Mouse (Mus musculus) forebrain, embryonic 13.5 days (tissue): ENCODE measurements around the gene Als2cr12. TPM values are rescaled to one million over a fixed set of nuclear protein-coding genes. Genes with fewer than 3 reads are reported as not detected.
"Not testable (repeated sequence)": the region's sequence is repeated elsewhere in the genome, so short reads cannot be mapped to it uniquely, and the experiment has no call there.

ENCODE experiments used
- ATAC-seq: fragments of 200-750 bp; cut with Nextera tagmentation; 2 replicates; pipeline ENCODE4 v1.8.0; 2017
- H3K27ac ChIP-seq: fragments of 300-500 bp; sonication (generic); 2 replicates; pipeline ENCODE4 v1.5.1; 2015; ENCODE audit warnings: inconsistent platforms, mild to moderate bottlenecking, moderate library complexity
- H3K27me3 ChIP-seq: fragments of 300-500 bp; sonication (generic); 2 replicates; pipeline ENCODE4 v1.6.1; 2015; ENCODE audit warnings: mild to moderate bottlenecking, inconsistent platforms
- H3K36me3 ChIP-seq: fragments of 300-500 bp; sonication (generic); 2 replicates; pipeline ENCODE4 v1.6.1; 2015; ENCODE audit warnings: mild to moderate bottlenecking, inconsistent platforms; ENCODE audit not compliant: poor library complexity, severe bottlenecking
- H3K4me1 ChIP-seq: fragments of 300-500 bp; sonication (generic); 2 replicates; pipeline ENCODE4 v1.6.1; 2015; ENCODE audit warnings: inconsistent platforms
- H3K4me2 ChIP-seq: fragments of 300-500 bp; sonication (generic); 2 replicates; pipeline ENCODE4 v1.6.1; 2015; ENCODE audit warnings: inconsistent platforms, mild to moderate bottlenecking, moderate library complexity
- H3K4me3 ChIP-seq: fragments of 300-500 bp; sonication (generic); 2 replicates; pipeline ENCODE4 v1.5.1; 2015; ENCODE audit warnings: mild to moderate bottlenecking, inconsistent platforms
- H3K9ac ChIP-seq: fragments of 300-500 bp; sonication (generic); 2 replicates; pipeline ENCODE4 v1.6.1; 2015; ENCODE audit warnings: mild to moderate bottlenecking, inconsistent platforms
- H3K9me3 ChIP-seq: fragments of 300-500 bp; sonication (generic); replicated peaks from 2 replicates; pipeline ENCODE4 v1.6.1; 2016; ENCODE audit warnings: inconsistent platforms
- WGBS: fragments of 180-500 bp; shearing (Covaris S2); methylation state at CpG from one replicate; pipeline ENCODE4 v1.1.7; 2015; 5-methylcytosine and 5-hydroxymethylcytosine counted together
- polyA plus RNA-seq: library from polyadenylated mRNA; unstranded; fragments of >200 nt; fragmentation: Nextera tagmentation; extraction: Ambion mirVana; gene quantifications from 2 replicates; pipeline ENCODE4 v1.2.1, GENCODE M21; 2015

Gene Als2cr12
- polyA plus RNA-seq, 1 experiment from 2014 or later, result not detected

DNA sequence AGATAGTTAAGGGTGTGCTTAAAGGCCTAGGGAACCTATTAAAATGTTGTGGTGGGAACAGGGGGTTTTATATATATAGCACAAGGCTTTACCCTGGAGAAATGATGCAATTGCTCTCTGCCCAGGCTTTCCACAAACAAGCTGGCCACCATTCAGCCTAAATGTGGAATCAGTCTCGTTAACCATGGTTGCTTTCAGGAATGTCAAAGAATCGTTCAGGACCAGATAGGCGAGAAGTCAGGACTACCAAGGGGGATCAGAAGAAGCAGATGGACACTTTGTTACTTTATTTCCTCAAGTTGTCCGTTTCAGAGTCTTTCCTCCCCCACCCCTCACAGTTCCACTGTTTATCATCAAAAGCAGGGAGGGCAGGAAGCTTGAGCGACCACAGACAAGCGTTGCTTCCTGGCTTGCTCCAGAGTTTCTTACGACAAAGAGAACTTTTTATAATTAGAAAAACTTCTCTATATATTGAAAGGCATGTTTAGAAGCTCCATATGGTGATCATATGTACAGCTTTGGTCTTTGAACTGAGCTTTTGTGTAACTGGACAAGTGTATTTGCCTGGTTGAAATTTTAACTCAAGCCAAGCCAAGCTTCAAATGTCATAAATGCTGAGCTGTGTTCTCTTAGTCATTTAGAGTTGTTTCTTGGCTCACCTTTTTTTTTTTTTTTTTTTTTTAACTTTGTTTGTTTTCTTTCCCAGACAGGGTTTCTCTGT, 20.5 kb upstream of the Als2cr12 start:
- H3K9ac ChIP-seq, result no peak overlapping the region
- no peaks in the 10 kb centered on the region for H3K27me3 ChIP-seq
- peaks cover 17% of the 10 kb centered on the region for H3K4me1 ChIP-seq
- 0 out of 2 replicates have a peak, but pooled peaks cover 2% of the 10 kb centered on the region for H3K36me3 ChIP-seq
- H3K9me3 ChIP-seq, result no peaks in the 10 kb centered on the region
- 58% methylated on average over 7 of the region's 7 CpGs for WGBS
- no peak overlapping the region for H3K4me2 ChIP-seq
- no peak overlapping the region for H3K4me3 ChIP-seq
- no peak for ATAC-seq
- no peak overlapping the region for H3K27ac ChIP-seq

DNA sequence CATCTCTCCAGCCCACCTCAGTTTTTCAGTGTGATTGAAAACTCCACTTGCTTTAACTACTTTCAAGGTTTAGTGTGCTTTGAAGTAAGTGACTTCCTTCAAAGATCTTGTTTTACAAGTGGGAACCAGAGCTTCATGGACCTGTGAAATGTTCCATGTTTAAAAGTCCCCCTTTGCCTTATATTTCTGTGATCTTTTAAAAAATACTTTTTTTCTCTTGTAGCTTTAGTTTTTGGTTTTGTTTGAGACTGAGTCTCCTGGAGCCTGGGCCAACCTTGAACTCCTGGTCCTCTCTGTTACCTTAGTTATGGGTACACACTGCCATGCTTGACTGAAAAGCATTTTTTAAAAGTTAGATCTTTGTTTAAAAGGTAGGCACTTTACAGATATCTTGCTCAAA, 19.7 kb upstream of the Als2cr12 start:
- Histone ChIP-seq H3K4me3 (no peak overlapping the region), H3K27me3 (no peaks in the 10 kb centered on the region), H3K36me3 (0 out of 2 replicates have a peak, but pooled peaks cover 2% of the 10 kb centered on the region), H3K9ac (no peak overlapping the region), H3K4me2 (no peak overlapping the region), H3K4me1 (peaks cover 17% of the 10 kb centered on the region), H3K27ac (no peak overlapping the region), H3K9me3 (no peaks in the 10 kb centered on the region)
- no peak for ATAC-seq

DNA sequence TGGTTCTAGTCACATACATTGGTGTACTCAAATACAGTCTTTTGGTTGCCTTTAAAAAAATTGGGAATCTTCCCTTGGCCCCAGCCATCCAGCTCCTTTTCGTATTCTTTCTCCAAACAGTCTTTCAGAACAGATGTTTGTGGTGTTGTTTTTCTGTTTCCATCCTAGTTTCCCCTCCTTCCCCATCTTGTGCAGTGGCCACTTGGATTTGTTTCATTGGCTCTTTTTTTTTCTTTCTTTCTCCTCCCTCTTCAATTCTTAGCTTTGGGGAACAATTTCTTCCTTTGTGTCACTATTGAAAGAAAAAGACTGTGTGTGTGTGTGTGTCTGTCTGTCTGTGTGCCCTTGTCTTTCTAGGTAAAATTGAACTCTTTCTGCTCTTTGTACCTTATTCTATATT, 18.6 kb upstream of the Als2cr12 start:
- Histone ChIP-seq H3K4me2 (peak overlapping the region; percentile 70), H3K27ac (no peak overlapping the region; the same call in 1 of the 2 replicates), H3K4me3 (peak overlapping the region; percentile 62; the same call in 1 of the 2 replicates), H3K9me3 (no peaks in the 10 kb centered on the region), H3K4me1 (peaks cover 17% of the 10 kb centered on the region), H3K36me3 (0 out of 2 replicates have a peak, but pooled peaks cover 2% of the 10 kb centered on the region), H3K9ac (no peak overlapping the region), H3K27me3 (no peaks in the 10 kb centered on the region)
- no peak for ATAC-seq
- 68% methylated on average over 1 of the region's 1 CpGs for WGBS

DNA sequence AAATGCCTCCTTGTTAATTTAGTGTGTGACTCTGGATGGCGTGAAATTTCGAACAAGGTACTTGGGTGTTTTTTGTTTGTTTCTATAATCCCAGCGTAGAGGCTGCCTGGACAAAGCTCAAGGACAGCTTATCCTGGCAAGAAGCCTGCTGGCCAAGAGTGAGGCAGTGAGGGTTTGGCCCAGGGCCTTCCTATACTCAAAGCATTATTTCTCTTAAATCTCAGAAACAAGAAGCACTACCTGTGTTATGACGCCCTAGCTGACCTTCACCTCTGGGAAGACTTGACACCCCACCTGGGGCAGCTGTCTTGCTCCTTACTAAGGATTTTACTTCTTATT, 18.1 kb upstream of the Als2cr12 start:
- 38% methylated on average over 4 of the region's 4 CpGs for WGBS
- H3K4me1 ChIP-seq, result peaks cover 17% of the 10 kb centered on the region
- H3K27ac ChIP-seq, result peak overlapping the region; percentile 70; the same call in 1 of the 2 replicates
- H3K36me3 ChIP-seq, result 0 out of 2 replicates have a peak, but pooled peaks cover 2% of the 10 kb centered on the region
- no peak for ATAC-seq
- 0 out of 2 replicates have a peak overlapping the region, but pooled peaks have one; percentile 60 for H3K9ac ChIP-seq
- no peaks in the 10 kb centered on the region for H3K9me3 ChIP-seq
- peak overlapping the region; percentile 62 for H3K4me3 ChIP-seq
- no peaks in the 10 kb centered on the region for H3K27me3 ChIP-seq
- peak overlapping the region; percentile 70 for H3K4me2 ChIP-seq

DNA sequence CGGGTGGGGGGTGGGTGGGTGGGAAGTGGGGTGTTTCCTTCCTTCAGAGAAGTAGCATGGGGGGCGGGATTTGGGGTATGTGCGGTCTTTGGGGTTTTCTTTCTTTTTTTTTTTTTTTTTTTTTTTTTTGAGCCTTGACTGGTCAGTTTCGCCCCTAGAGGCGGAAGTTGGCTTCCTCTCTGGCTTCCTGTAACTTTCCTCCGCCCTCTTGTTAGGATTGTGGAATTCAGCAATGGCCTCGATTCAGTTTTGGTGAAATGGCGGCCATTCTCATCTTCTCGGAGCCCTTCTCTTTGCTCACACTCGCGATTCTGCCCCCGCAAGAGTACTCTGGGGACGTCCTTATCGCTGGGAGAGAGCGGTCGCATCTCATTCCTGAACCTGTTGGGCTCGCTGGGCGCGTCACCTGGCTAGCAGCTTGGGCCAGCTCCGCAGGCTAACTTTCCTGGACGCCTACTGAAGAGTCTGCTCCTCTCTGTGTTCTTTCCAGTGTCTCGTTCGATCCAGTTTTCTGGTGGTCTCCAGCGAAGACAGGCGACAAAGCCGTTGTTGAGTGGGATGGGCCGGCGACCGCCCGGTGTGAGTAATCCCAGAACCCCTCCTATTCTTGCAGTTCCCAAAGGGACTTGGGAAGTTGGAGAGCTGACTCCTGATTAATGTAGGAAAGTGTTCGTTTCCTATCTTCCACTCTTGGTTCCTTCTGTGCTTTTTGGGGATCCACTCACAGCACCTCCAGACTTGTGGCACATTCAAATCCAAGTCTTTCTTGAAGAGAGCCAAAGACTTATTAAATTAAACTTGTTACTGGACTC, 17.5 kb upstream of the Als2cr12 start:
- no peaks in the 10 kb centered on the region for H3K27me3 ChIP-seq
- peaks cover 17% of the 10 kb centered on the region for H3K4me1 ChIP-seq
- H3K4me3 ChIP-seq, result peak overlapping the region; percentile 62
- 5% methylated on average over 31 of the region's 31 CpGs for WGBS
- peak overlapping the region; percentile 60 for H3K9ac ChIP-seq
- peak overlapping the region; percentile 70 for H3K4me2 ChIP-seq
- H3K27ac ChIP-seq, result peak overlapping the region; percentile 70
- H3K9me3 ChIP-seq, result no peaks in the 10 kb centered on the region
- no peak for ATAC-seq
- 0 out of 2 replicates have a peak, but pooled peaks cover 2% of the 10 kb centered on the region for H3K36me3 ChIP-seq

DNA sequence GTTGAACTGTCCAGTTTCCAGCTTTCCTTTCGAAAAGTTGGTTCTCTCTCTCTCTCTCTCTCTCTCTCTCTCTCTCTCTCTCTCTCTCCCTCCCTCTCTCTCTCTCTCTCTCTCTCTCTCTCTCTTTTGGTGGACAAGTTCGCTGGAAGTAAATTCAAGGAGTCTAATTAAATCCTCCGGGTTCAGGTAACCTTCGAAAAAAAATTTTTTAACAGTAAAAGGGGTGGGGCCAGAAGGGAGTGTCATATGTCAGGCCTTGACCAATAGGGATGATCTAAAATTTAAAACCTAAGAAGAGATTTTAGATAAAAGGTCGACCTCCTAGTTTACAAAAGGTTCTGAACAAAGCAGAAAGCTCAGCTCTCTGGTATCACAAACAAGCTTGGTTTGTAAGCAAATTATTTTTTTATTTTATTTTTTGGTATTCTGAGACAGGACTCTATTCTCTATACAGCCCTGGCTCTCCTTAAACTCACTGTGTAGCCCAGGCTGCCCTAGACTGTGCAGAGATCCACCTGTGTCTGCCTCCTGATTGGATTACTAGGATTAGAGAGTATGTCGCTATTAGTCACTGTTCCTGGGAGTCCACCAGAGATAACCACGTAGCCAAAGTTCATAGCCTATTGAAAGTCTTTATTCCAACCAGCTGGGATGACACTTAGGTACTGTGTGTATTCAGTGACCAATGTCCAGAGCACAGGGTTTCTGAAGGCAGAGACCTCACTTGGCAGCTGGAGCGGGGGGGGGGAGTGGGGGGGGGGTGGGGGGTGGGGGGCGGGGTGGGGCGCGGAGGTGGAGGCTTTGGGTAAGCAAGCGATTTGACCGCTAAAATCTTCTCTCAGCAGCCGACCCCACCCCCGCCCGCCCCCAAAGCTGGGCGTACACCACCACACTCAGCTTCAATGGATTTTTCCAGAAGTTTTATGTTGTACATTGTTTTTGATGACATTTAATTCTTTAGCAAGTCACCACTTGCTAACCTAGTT, 16.6 kb upstream of the Als2cr12 start:
- Histone ChIP-seq H3K9ac (peak overlapping the region; percentile 80), H3K27me3 (no peaks in the 10 kb centered on the region), H3K4me2 (peak overlapping the region; percentile 70), H3K4me1 (peaks cover 17% of the 10 kb centered on the region), H3K9me3 (no peaks in the 10 kb centered on the region), H3K27ac (peak overlapping the region; percentile 48; the same call in 1 of the 2 replicates), H3K36me3 (0 out of 2 replicates have a peak, but pooled peaks cover 2% of the 10 kb centered on the region), H3K4me3 (peak overlapping the region; percentile 62)
- ATAC-seq, result peak; percentile 73
- WGBS, result under 1% methylated on average over 17 of the region's 17 CpGs

DNA sequence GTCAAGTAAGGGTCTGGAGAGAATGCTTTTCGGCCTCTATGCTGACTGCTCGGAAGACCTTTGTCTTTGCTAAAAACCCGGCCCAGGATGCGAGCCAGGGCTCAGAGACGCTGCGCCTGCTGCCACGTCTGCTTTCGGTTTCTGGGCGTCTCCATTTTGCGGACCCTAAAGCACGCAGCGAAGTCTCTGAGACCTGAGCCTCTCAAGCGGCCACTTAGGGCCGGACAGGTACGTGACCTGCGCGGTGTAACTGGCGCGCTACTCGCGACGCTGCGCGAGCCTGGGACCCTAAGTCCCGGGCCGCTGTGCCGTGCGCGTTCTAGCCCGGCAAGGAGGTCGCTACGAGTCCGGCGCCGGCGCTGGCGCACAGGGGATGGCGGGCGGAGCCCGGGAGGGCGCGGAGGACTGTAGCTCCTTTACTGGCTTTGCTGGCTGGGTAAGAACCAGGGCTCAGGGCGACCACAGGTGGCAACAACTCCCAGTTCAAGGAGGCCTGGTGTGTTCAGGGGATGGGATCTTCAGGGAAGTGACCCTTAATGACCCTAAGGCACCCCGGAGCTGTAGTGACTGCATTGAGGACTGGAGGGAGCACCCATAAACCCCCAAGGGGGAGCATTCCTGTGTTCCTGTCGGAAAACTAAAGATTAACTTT, 15.7 kb upstream of the Als2cr12 start, which contains the start of gene Cflar:
Cflar (plus strand) TSS at position 144 of the 652 bp plus-strand sequence.
- Histone ChIP-seq H3K4me2 (peak within 1 kb of the TSS; percentile 70), H3K9me3 (no peaks in the 10 kb centered on the region), H3K9ac (peak within 1 kb of the TSS; percentile 80), H3K27me3 (no peaks in the 10 kb centered on the region), H3K4me3 (peak within 1 kb of the TSS; percentile 62), H3K27ac (peak within 1 kb of the TSS; percentile 90), H3K4me1 (peaks cover 17% of the 10 kb centered on the region), H3K36me3 (no peaks in the 10 kb centered on the region)
- under 1% methylated on average over 45 of the region's 45 CpGs for WGBS
- ATAC-seq, result peak; percentile 84

DNA sequence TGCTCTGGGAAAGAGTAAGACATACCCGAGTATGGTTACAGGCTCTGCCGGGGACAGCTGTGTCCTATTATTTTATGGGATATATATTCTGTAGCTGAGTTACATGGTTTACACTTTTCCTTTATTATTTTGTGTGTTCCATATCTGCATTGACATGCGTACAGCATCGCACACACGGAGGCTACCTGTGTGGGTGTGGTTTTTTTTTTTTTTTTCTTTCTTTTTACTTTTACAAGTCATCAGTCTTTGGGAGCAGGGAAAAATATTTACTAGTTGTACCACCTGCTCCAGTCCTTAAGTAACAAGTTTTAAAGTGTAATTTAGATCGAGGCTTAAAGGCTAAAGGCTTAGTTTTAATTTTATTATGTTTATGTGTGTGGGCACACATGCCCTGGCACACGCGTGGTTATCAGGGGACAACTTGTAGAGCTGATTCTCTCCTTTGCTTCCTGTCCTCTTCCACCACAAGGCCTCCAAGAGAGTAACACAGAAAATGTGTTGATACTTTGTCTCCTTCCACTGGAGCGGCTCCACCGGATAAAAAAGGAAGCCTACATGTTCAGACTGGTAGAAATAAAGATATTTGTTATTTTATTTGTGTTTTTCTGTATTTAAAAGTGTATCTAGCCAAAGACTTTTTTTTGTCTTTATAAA, 15.0 kb upstream of the Als2cr12 start:
- Histone ChIP-seq H3K27ac (peak overlapping the region; percentile 90), H3K4me2 (peak overlapping the region; percentile 70), H3K9ac (peak overlapping the region; percentile 80), H3K27me3 (no peaks in the 10 kb centered on the region), H3K9me3 (no peaks in the 10 kb centered on the region), H3K4me3 (peak overlapping the region; percentile 62), H3K4me1 (peaks cover 17% of the 10 kb centered on the region), H3K36me3 (no peaks in the 10 kb centered on the region)
- WGBS, result 55% methylated on average over 10 of the region's 10 CpGs
- ATAC-seq, result peak; percentile 28; the same call in 1 of the 2 replicates

DNA sequence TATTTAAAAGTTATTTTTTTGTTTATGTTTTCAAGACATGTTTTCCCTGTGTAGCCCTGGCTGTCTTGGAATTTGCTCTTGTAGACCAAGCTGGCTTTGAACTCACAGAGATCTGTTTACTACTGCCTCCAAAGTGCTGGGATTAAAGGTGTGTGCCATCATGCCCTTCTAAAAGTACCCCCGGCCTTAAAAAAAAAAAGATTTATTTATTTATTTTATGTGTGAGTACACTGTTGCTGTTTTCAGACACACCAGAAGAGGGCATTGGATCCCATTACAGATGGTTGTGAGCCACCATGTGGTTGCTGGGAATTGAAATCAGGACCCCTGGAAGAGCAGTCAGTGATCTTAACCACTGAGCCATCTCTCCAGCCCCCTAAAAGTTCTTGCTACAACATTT, 14.3 kb upstream of the Als2cr12 start:
- not testable (repeated sequence) for H3K4me2 ChIP-seq, ATAC-seq, H3K36me3 ChIP-seq, H3K4me3 ChIP-seq, H3K27me3 ChIP-seq, H3K9me3 ChIP-seq, H3K27ac ChIP-seq, H3K9ac ChIP-seq
- 86% methylated on average over 1 of the region's 1 CpGs for WGBS
- peaks cover 17% of the 10 kb centered on the region for H3K4me1 ChIP-seq

DNA sequence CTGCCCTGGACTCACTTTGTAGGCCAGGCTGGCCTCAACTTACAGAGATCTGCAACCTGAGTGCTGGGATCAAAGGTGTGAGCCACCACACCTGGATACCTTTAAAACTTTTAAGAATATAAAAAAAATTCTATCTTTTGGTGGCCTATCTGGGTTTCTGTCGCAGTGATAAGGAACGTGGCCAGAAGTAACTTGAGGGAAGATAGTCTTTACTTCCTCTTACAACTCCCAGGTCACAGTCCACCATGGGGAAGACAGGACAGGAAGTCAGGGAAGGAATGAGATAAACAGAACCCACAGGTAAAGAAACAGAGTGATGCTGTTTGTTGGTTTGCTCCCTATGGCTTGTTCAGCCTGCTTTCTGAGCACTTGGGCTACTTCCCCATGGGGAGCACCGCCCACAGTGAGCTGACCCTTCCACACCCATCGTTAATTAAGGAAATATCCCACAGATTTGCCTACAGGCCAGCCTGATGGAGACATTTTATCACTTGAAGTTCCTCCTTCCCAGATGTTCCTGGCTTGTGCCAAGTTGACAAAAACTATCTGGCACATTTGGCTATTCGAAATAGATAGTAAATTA, 4.9 kb upstream of the Als2cr12 start:
- H3K4me2 ChIP-seq, result not testable (repeated sequence)

More for the DNA sequence above, 4.9 kb upstream of the Als2cr12 start:
- H3K9ac ChIP-seq, H3K4me1 ChIP-seq, H3K9me3 ChIP-seq, H3K27ac ChIP-seq, ATAC-seq, H3K36me3 ChIP-seq, H3K27me3 ChIP-seq, H3K4me3 ChIP-seq: not testable (repeated sequence)
- 86% methylated on average over 5 of the region's 5 CpGs for WGBS
